Mouse (Mus musculus): ENCODE measurements around the gene Paics.
"Not testable (repeated sequence)": the region's sequence is repeated elsewhere in the genome, so short reads cannot be mapped to it uniquely, and the experiment has no call there.

Gene Paics

GRCm38 (mm10) chr5:76951106-76952027, at the start of gene Paics, which contains the start of gene Ppat:
Gene Paics (plus strand): TSS chr5:76951307.
Gene Ppat (minus strand): TSS chr5:76951578.
- peak; percentile 96 to 98 for DNase-seq

GRCm38 (mm10) chr5:76902131-76902530, 49.0 kb upstream of the Paics start:
- DNase-seq: no peak

GRCm38 (mm10) chr5:76904713-76905404, 46.2 kb upstream of the Paics start:
- DNase-seq: no peak

- DNase-seq: peak; percentile 86 to 87
Observed at GRCm38 (mm10) chr5:76905405-76906154, 45.5 kb upstream of the Paics start, which contains the start of gene Aasdh. Gene Aasdh (minus strand): TSS chr5:76905514.

- no peak for DNase-seq
Observed at GRCm38 (mm10) chr5:76906155-76906499, 45.0 kb upstream of the Paics start.

GRCm38 (mm10) chr5:76910807-76911206, 40.3 kb upstream of the Paics start:
- no peak for DNase-seq

- not testable (repeated sequence) for DNase-seq
Observed at GRCm38 (mm10) chr5:76912522-76912921, 38.6 kb upstream of the Paics start.

GRCm38 (mm10) chr5:76922833-76923232, 28.3 kb upstream of the Paics start:
- DNase-seq: no peak

GRCm38 (mm10) chr5:76923428-76923827, 27.7 kb upstream of the Paics start:
- no peak for DNase-seq

- no peak for DNase-seq
Observed at GRCm38 (mm10) chr5:76924296-76924695, 26.8 kb upstream of the Paics start.

- DNase-seq: no peak
Observed at GRCm38 (mm10) chr5:76928124-76928832, 22.8 kb upstream of the Paics start.

GRCm38 (mm10) chr5:76929180-76929877, 21.8 kb upstream of the Paics start:
- no peak for DNase-seq

- no peak for DNase-seq
Observed at GRCm38 (mm10) chr5:76939717-76940116, 11.4 kb upstream of the Paics start.

- no peak for DNase-seq
Observed at GRCm38 (mm10) chr5:76941975-76942374, 9.1 kb upstream of the Paics start.

GRCm38 (mm10) chr5:76942505-76942904, 8.6 kb upstream of the Paics start:
- no peak for DNase-seq

- DNase-seq: no peak
Observed at GRCm38 (mm10) chr5:76944965-76945677, 6.0 kb upstream of the Paics start.

- no peak for DNase-seq
Observed at GRCm38 (mm10) chr5:76945678-76946033, 5.5 kb upstream of the Paics start.

- DNase-seq: no peak
Observed at GRCm38 (mm10) chr5:76947142-76947541, 4.0 kb upstream of the Paics start.

- no peak for DNase-seq
Observed at GRCm38 (mm10) chr5:76947758-76948157, 3.3 kb upstream of the Paics start.

GRCm38 (mm10) chr5:76950343-76951105, 583 bp upstream of the Paics start:
- DNase-seq: no peak

Measured in thymus, adult 18-20 months (tissue).